Mouse (Mus musculus) lung, embryonic 14.5 days (tissue): ENCODE results near the gene Gm20388. TPM values are rescaled to one million over a fixed set of nuclear protein-coding genes. Genes with fewer than 3 reads are reported as not detected.
A peak's percentile ranks its signal among the peaks of the same experiment; 100 is the strongest.

Experiments used
- ATAC-seq: fragments of 200-750 bp; cut with Nextera tagmentation; 2 replicates; pipeline ENCODE4 v1.8.0; 2017; ENCODE audit warnings: mild to moderate bottlenecking, moderate TSS enrichment, moderate library complexity; ENCODE audit not compliant: insufficient read depth
- DNase-seq: peaks from one replicate; pipeline ENCODE4 v3.0.0-alpha.2; 2015
- H3K27ac ChIP-seq: fragments of 300-500 bp; sonication (generic); 2 replicates; pipeline ENCODE4 v1.5.1; 2014; ENCODE audit warnings: low read depth, mild to moderate bottlenecking, moderate library complexity
- H3K27me3 ChIP-seq: fragments of 300-500 bp; sonication (generic); 2 replicates; pipeline ENCODE4 v1.6.1; 2014; ENCODE audit warnings: low read length, control low read depth; ENCODE audit not compliant: insufficient read depth
- H3K36me3 ChIP-seq: fragments of 300-500 bp; sonication (generic); 2 replicates; pipeline ENCODE4 v1.6.1; 2014; ENCODE audit warnings: control low read depth; ENCODE audit not compliant: insufficient read depth
- H3K4me1 ChIP-seq: fragments of 300-500 bp; sonication (generic); 2 replicates; pipeline ENCODE4 v1.6.1; 2014; ENCODE audit warnings: antibody characterized with exemption, control low read depth; ENCODE audit not compliant: insufficient read depth
- H3K4me2 ChIP-seq: fragments of 300-500 bp; sonication (generic); 2 replicates; pipeline ENCODE4 v1.6.1; 2014; ENCODE audit warnings: mild to moderate bottlenecking
- H3K4me3 ChIP-seq: fragments of 300-500 bp; sonication (generic); 2 replicates; pipeline ENCODE4 v1.5.1; 2014; ENCODE audit warnings: low read depth, low read length
- H3K9ac ChIP-seq: fragments of 300-500 bp; sonication (generic); 2 replicates; pipeline ENCODE4 v1.6.1; 2014
- H3K9me3 ChIP-seq: fragments of 300-500 bp; sonication (generic); 2 replicates; pipeline ENCODE4 v1.6.1; 2016; ENCODE audit warnings: low read depth, low read length, control low read depth
- CTCF ChIP-seq: IDR thresholded peaks from 2 replicates; pipeline ENCODE4 v1.5.1; 2016; ENCODE audit warnings: antibody characterized with exemption, low read depth
- WGBS: fragments of 180-500 bp; shearing (Covaris S2); extraction: QIAGEN DNeasy Blood & Tissue Kit; methylation state at CpG from one replicate; pipeline ENCODE4 v1.1.7; 2014; 5-methylcytosine and 5-hydroxymethylcytosine counted together
- polyA plus RNA-seq: library from polyadenylated mRNA; unstranded; fragments of >200 nt; fragmentation: Nextera tagmentation; extraction: Ambion mirVana; gene quantifications from 2 replicates; pipeline ENCODE4 v1.2.1, GENCODE M21; 2014

Gm20388 gene
- polyA plus RNA-seq, 1 experiment from 2014 or later: not detected

- Histone ChIP-seq H3K4me2 (no peak overlapping the region), H3K9me3 (no peaks in the 10 kb centered on the region), H3K27ac (no peak overlapping the region), H3K4me3 (no peak overlapping the region), H3K36me3 (peaks cover 31% of the 10 kb centered on the region), H3K27me3 (peaks cover 40% of the 10 kb centered on the region), H3K4me1 (peaks cover 8% of the 10 kb centered on the region), H3K9ac (no peak overlapping the region)
- no peak for ATAC-seq
- DNase-seq: no peak
- no peak for TF ChIP-seq CTCF
- 65% methylated on average over 6 of the region's 6 CpGs for WGBS
Measured at GRCm38 (mm10) chr8:121093496-121093895, 1182.9 kb downstream of the Gm20388 start.

- H3K9me3 ChIP-seq: no peaks in the 10 kb centered on the region
- 41% methylated on average over 17 of the region's 17 CpGs for WGBS
- no peak overlapping the region; the same call in 1 of the 2 replicates for H3K27ac ChIP-seq
- H3K4me3 ChIP-seq: no peak overlapping the region
- H3K4me2 ChIP-seq: no peak overlapping the region
- peak; percentile 37 for ATAC-seq
- no peaks in the 10 kb centered on the region for H3K27me3 ChIP-seq
- peak; percentile 94 for DNase-seq
- H3K36me3 ChIP-seq: peaks cover 62% of the 10 kb centered on the region
- H3K9ac ChIP-seq: no peak overlapping the region
- peaks cover 5% of the 10 kb centered on the region; the same call in 1 of the 2 replicates for H3K4me1 ChIP-seq
- TF ChIP-seq CTCF: peak; percentile 97
Measured at GRCm38 (mm10) chr8:121104049-121104818, 1193.6 kb downstream of the Gm20388 start.

- WGBS: under 1% methylated on average over 75 of the region's 75 CpGs
- H3K27me3 ChIP-seq: no peaks in the 10 kb centered on the region
- H3K4me2 ChIP-seq: peak within 1 kb of the TSS; percentile 84
- TF ChIP-seq CTCF: peak; percentile 24
- H3K36me3 ChIP-seq: peaks cover 25% of the 10 kb centered on the region
- DNase-seq (peak; percentile 99), ATAC-seq (peak; percentile 87)
- peak within 1 kb of the TSS; percentile 73 for H3K4me3 ChIP-seq
- peak within 1 kb of the TSS; percentile 62 for H3K27ac ChIP-seq
- H3K9ac ChIP-seq: peak within 1 kb of the TSS; percentile 76
- peaks cover 5% of the 10 kb centered on the region; the same call in 1 of the 2 replicates for H3K4me1 ChIP-seq
- no peaks in the 10 kb centered on the region for H3K9me3 ChIP-seq
Measured at GRCm38 (mm10) chr8:121107668-121108656, 1197.3 kb downstream of the Gm20388 start, which contains the start of gene Mthfsd. TSS of gene Mthfsd (minus strand) at chr8:121108392.

GRCm38 (mm10) chr8:121108657-121109056, 1198.0 kb downstream of the Gm20388 start:
- Histone ChIP-seq H3K4me3 (peak overlapping the region; percentile 73), H3K9me3 (no peaks in the 10 kb centered on the region), H3K36me3 (peaks cover 18% of the 10 kb centered on the region), H3K27ac (no peak overlapping the region), H3K9ac (peak overlapping the region; percentile 76), H3K4me2 (peak overlapping the region; percentile 84), H3K4me1 (peaks cover 5% of the 10 kb centered on the region; the same call in 1 of the 2 replicates), H3K27me3 (peaks cover 3% of the 10 kb centered on the region; the same call in 1 of the 2 replicates)
- TF ChIP-seq CTCF: no peak
- WGBS: 10% methylated on average over 5 of the region's 5 CpGs
- no peak for ATAC-seq
- DNase-seq: no peak

- H3K4me2 ChIP-seq: no peak overlapping the region
- no peak overlapping the region for H3K4me3 ChIP-seq
- H3K4me1 ChIP-seq: peaks cover 5% of the 10 kb centered on the region; the same call in 1 of the 2 replicates
- H3K9me3 ChIP-seq: no peaks in the 10 kb centered on the region
- H3K27ac ChIP-seq: no peak overlapping the region
- DNase-seq: no peak
- peaks cover 27% of the 10 kb centered on the region for H3K27me3 ChIP-seq
- H3K9ac ChIP-seq: no peak overlapping the region
- TF ChIP-seq CTCF: no peak
- H3K36me3 ChIP-seq: peaks cover 2% of the 10 kb centered on the region; the same call in 1 of the 2 replicates
- ATAC-seq: no peak
- WGBS: 21% methylated on average over 7 of the region's 7 CpGs
Measured at GRCm38 (mm10) chr8:121111145-121111907, 1200.7 kb downstream of the Gm20388 start.

- H3K9ac ChIP-seq: no peak overlapping the region
- no peak overlapping the region for H3K4me3 ChIP-seq
- no peak overlapping the region for H3K27ac ChIP-seq
- H3K4me1 ChIP-seq: no peaks in the 10 kb centered on the region; the same call in 1 of the 2 replicates
- H3K36me3 ChIP-seq: no peaks in the 10 kb centered on the region
- ATAC-seq: 0 out of 2 replicates have a peak, but pooled peaks have one; percentile 1
- no peaks in the 10 kb centered on the region; the same call in 1 of the 2 replicates for H3K9me3 ChIP-seq
- H3K27me3 ChIP-seq: peaks cover 46% of the 10 kb centered on the region
- peak; percentile 97 for DNase-seq
- under 1% methylated on average over 21 of the region's 21 CpGs for WGBS
- peak; percentile 99 for TF ChIP-seq CTCF
- H3K4me2 ChIP-seq: peak overlapping the region; percentile 26; the same call in 1 of the 2 replicates
Measured at GRCm38 (mm10) chr8:121113261-121113660, 1202.6 kb downstream of the Gm20388 start.
